Comparison of ENCODE assay signal across 21 mouse cellular contexts in genomic region chr2:105787726-105788125, GRCm38 (mm10).
"Had no signal": no experiment of that assay in that cellular context is flagged by ENCODE, and none has a peak within 500 bp of the region (broad histone marks: within the 10 kb centered on the region; RNA-seq: fewer than 3 reads in every experiment).

No protein-coding gene starts in this region.

- H3K9ac ChIP-seq: limb, embryonic 13.5 days; liver, embryonic 12.5 days; liver, embryonic 15.5 days; lung, embryonic 15.5 days; midbrain, embryonic 13.5 days; stomach, embryonic 15.5 days had no signal

- H3K36me3 ChIP-seq: limb, embryonic 10.5 days; limb, embryonic 13.5 days; liver, embryonic 12.5 days; liver, embryonic 15.5 days; lung, embryonic 15.5 days; midbrain, embryonic 10.5 days; midbrain, embryonic 13.5 days; stomach, embryonic 15.5 days had no signal

- H3K4me2 ChIP-seq: limb, embryonic 13.5 days; liver, embryonic 12.5 days; liver, embryonic 15.5 days; lung, embryonic 15.5 days; midbrain, embryonic 13.5 days; stomach, embryonic 15.5 days had no signal

- H3K4me3 ChIP-seq: limb, embryonic 10.5 days; limb, embryonic 13.5 days; liver, embryonic 12.5 days; liver, embryonic 15.5 days; lung, embryonic 15.5 days; megakaryocyte, embryonic 14.5 days; midbrain, embryonic 10.5 days; midbrain, embryonic 13.5 days; myocyte; stomach, embryonic 15.5 days had no signal

- H3K9me3 ChIP-seq: limb, embryonic 10.5 days; limb, embryonic 13.5 days; liver, embryonic 12.5 days; liver, embryonic 15.5 days; lung, embryonic 15.5 days; megakaryocyte, embryonic 14.5 days; midbrain, embryonic 10.5 days; midbrain, embryonic 13.5 days; stomach, embryonic 15.5 days had no signal

- DNase-seq: kidney, adult 9 months; kidney, postnatal 14 days; kidney, postnatal 4 days; liver; lung, adult 18-20 months; lung, postnatal 10 days; lung, postnatal 36 days; right cerebral cortex, postnatal 25 days; spleen, adult 18-20 months; thymus, postnatal 25 days had no signal

- H3K4me1 ChIP-seq: limb, embryonic 13.5 days; liver, embryonic 12.5 days; liver, embryonic 15.5 days; lung, embryonic 15.5 days; midbrain, embryonic 13.5 days; stomach, embryonic 15.5 days had no signal

- H3K27ac ChIP-seq: limb, embryonic 10.5 days; limb, embryonic 13.5 days; liver, embryonic 12.5 days; liver, embryonic 15.5 days; lung, embryonic 15.5 days; midbrain, embryonic 10.5 days; midbrain, embryonic 13.5 days; stomach, embryonic 15.5 days had no signal

- H3K27me3 ChIP-seq: limb, embryonic 13.5 days; liver, embryonic 12.5 days; liver, embryonic 15.5 days; lung, embryonic 15.5 days; megakaryocyte, embryonic 14.5 days; stomach, embryonic 15.5 days had no signal

- ATAC-seq: liver, embryonic 12.5 days; midbrain, embryonic 13.5 days; midbrain, embryonic 16.5 days had no signal
